Mouse (Mus musculus): ENCODE measurements around the gene Clec16a.

DNA sequence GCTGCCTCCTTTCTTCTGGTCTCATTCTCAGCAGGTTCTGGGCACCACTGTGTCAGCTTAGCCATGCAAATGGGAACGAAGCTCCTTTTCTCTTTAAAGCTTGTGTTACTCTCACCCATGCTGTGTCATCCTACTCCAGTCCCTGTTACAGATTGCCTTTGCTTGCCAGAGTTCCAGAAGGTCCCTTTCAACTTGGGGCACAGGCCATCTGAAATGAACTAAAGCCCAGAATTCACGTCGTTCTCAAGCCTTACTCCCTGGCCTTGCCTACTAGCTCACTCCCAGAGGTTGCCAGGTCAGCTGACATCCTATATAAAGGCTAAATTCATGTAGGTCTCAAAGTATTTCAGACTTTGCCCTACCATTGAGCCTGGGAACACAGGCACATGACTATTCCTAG is 3.8 kb downstream of the Clec16a start:
- TF ChIP-seq CTCF (conservative IDR thresholded peaks at IDR 0.05; ENCODE audit: insufficient read depth, insufficient read length, low read depth, low read length) (no peak), POLR2A (IDR thresholded peaks at IDR 0.05; ENCODE audit: low read depth, low read length) (no peak)

Measured in kidney, adult 2 months (tissue).